Mouse (Mus musculus) gastrocnemius, adult 2 months (tissue): ENCODE data around the gene Gtf3c6. TPM values are rescaled to one million over a fixed set of nuclear protein-coding genes. Genes with fewer than 3 reads are reported as not detected.
A peak's percentile ranks its signal among the peaks of the same experiment; 100 is the strongest.

Experiments
- DNase-seq: peaks from one replicate; pipeline ENCODE4 v3.0.0; 2022
- H3K27ac ChIP-seq: fragments of 200-600 bp; 2 replicates; pipeline ENCODE4 v1.8.1; 2022; ENCODE audit warnings: mild to moderate bottlenecking
- H3K4me3 ChIP-seq: fragments of 200-600 bp; 2 replicates; pipeline ENCODE4 v1.8.1; 2022; ENCODE audit warnings: mild to moderate bottlenecking, moderate library complexity
- CTCF ChIP-seq: fragments of 200-600 bp; IDR thresholded peaks from 2 replicates; pipeline ENCODE4 v1.8.1; 2022; ENCODE audit warnings: antibody characterized with exemption, mild to moderate bottlenecking, moderate library complexity
- intact Hi-C: fragments of 180-260 bp; cut with DNase I; formaldehyde crosslinking; loops from one replicate; pipeline ENCODE4 v1.15.1; 2025
- long read RNA-seq, 2 experiments: library from polyadenylated mRNA; stranded (forward); transcript quantifications; one replicate each; pipeline ENCODE4 v2.0.0; 2021
- total RNA-seq, 2 experiments: library from RNA; stranded (reverse); gene quantifications; 2 replicates each; pipeline ENCODE4 v1.2.3; 2021

Gtf3c6 gene
- 10 to 100 TPM; 27.0 to 27.7 TPM for total RNA-seq
- long read RNA-seq, experiment 1, transcript Gtf3c6-201 (6 exons, 887 nt): minor isoform, 6 of 32 reads
- long read RNA-seq, experiment 1, transcript Gtf3c6-206 (6 exons, 2,526 nt): major isoform, 21 of 32 reads
- long read RNA-seq, experiment 1, partial matches to known transcripts: 1 of 32 reads
- long read RNA-seq, experiment 1, other reads (novel, unspliced or antisense): 3 of 32 reads
- long read RNA-seq, experiment 2, transcript Gtf3c6-206 (6 exons, 2,526 nt): major isoform, 15 of 29 reads
- long read RNA-seq, experiment 2, transcript Gtf3c6-201 (6 exons, 887 nt): minor isoform, 5 of 29 reads
- long read RNA-seq, experiment 2, partial matches to known transcripts: 1 of 29 reads
- long read RNA-seq, experiment 2, other reads (novel, unspliced or antisense): 6 of 29 reads

DNA sequence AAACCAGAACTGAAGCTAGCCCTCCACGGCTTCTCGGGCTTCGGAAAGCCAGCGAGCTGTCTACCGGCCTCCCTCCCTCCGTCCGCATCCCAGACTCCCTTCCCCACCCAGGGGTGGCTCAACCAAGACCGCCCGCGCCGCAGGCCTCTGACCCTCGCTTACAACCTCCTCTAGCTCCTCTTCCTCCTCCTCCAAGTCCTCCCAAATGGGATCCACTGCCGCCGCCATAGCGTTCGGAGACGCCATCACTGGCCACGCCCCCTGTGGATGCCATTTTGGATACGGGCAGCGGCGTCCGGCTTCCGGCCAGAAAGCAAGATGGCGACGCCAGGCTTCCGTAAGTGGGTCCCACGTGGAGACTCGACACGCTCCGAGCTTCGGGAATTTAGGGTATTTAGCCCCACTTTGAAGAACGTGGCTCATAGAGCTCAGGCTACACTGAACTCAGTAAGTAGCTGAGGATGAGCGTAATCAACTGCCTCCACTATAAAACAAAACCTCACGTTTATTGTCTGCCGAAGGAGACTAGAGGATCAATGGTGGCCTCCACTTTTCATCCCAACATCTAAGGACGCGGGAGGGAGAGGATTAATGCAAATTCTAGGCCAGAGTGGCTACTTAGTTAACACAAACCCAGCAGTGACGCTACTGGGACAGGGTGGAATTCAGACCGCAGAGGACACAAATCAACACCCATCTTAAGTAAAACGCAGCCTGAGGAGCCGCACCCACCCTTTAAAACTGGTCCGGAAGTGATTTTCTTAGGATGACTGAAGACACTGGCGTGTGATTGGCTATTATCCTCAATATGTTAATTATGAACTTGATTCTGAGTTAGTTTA lies at the start of gene Gtf3c6:
Gtf3c6 (minus strand) TSS at position 695 of the 842 bp plus-strand sequence.
- intact Hi-C loops: loop anchor here (1.0 to 2.0 kb wide), 3 partner anchors 43 to 268 kb away; no protein-coding TSS in a partner anchor
- TF ChIP-seq CTCF: no peak

GRCm38 (mm10) chr10:40305989-40306388 lies 48.1 kb upstream of the Gtf3c6 start:
- intact Hi-C loops: no loop called here
- H3K27ac ChIP-seq: no peak overlapping the region
- no peak for DNase-seq
- TF ChIP-seq CTCF: peak; percentile 10; the same call in 1 of the 2 replicates
- no peak overlapping the region for H3K4me3 ChIP-seq

More for the DNA sequence above, at the start of gene Gtf3c6:
- Histone ChIP-seq H3K27ac (peak within 1 kb of the TSS; percentile 94), H3K4me3 (peak within 1 kb of the TSS; percentile 88)
- peak; percentile 95 for DNase-seq

- DNase-seq: peak; percentile 100
- H3K4me3 ChIP-seq: peak within 1 kb of the TSS; percentile 71
- TF ChIP-seq CTCF: no peak
- intact Hi-C loops: loop anchor here (2.0 to 5.0 kb wide), 2 partner anchors 46 to 220 kb away; no protein-coding TSS in a partner anchor
- peak within 1 kb of the TSS; percentile 95 for H3K27ac ChIP-seq
These were observed 44.5 kb upstream of the Gtf3c6 start, which contains the start of gene Amd1 for GRCm38 (mm10) chr10:40302140-40302985. Amd1 (minus strand) TSS chr10:40302186.

- intact Hi-C loops: loop anchor here (2.0 to 5.0 kb wide), 3 partner anchors 43 to 221 kb away; partner anchors contain the start of gene Gtf3c6
- peak; percentile 5; the same call in 1 of the 2 replicates for TF ChIP-seq CTCF
- H3K27ac ChIP-seq: peak overlapping the region; percentile 95
- peak overlapping the region; percentile 71 for H3K4me3 ChIP-seq
- DNase-seq: peak; percentile 63
These were observed 43.5 kb upstream of the Gtf3c6 start for GRCm38 (mm10) chr10:40301181-40302075.

GRCm38 (mm10) chr10:40300648-40301171 lies 42.8 kb upstream of the Gtf3c6 start:
- peak overlapping the region; percentile 71 for H3K4me3 ChIP-seq
- peak; percentile 89 for DNase-seq
- intact Hi-C loops: loop anchor here (2.0 to 5.0 kb wide), 2 partner anchors 42 to 222 kb away; partner anchors contain the start of gene Gtf3c6
- no peak for TF ChIP-seq CTCF
- H3K27ac ChIP-seq: peak overlapping the region; percentile 87

GRCm38 (mm10) chr10:40292640-40293039 lies 34.7 kb upstream of the Gtf3c6 start:
- intact Hi-C loops: no loop called here
- no peak for TF ChIP-seq CTCF
- H3K4me3 ChIP-seq: no peak overlapping the region
- no peak overlapping the region for H3K27ac ChIP-seq
- no peak for DNase-seq

DNA sequence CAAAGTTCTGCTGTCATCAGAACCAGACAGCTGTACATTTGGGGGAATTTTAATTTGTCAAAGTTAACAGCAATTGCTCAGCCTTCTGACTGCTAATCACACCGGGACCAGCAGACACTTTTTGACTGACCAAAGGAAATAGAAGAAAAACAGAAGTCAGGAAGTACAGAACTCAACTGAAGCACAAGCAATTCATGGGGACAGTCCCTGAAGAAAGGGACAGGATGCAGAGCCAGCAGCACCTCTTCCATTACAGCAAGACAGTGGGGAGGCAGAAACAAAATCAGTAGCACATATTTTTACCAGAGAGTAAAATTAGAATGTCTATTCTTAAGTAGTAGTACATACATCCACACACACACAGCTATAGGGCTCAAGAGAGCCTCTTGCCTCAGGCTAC lies 28.9 kb upstream of the Gtf3c6 start:
- Histone ChIP-seq H3K27ac (no peak overlapping the region), H3K4me3 (no peak overlapping the region)
- intact Hi-C loops: no loop called here
- DNase-seq: no peak
- TF ChIP-seq CTCF: no peak

GRCm38 (mm10) chr10:40285571-40285970 lies 27.7 kb upstream of the Gtf3c6 start:
- intact Hi-C loops: no loop called here
- no peak for DNase-seq
- Histone ChIP-seq H3K27ac (no peak overlapping the region), H3K4me3 (no peak overlapping the region)
- TF ChIP-seq CTCF: no peak

DNA sequence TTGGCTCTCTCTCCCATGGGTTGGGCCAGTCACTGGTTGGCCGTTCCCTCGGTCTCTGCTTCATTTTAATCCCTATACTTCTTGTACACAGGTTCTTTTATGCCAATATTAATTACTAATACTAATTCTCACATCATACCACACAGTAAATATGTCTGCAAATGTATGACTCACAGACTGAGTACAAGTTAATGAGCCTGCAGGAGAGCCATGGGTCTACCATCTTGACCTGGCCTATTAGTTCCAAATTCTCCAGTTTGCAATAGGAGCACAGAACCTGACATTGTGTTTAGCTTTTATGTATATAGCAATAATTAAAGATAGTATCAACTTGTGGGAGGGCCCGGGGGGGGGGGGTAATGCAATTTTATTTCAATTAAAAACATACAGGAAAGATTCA lies 27.1 kb upstream of the Gtf3c6 start:
- intact Hi-C loops: no loop called here
- H3K27ac ChIP-seq: no peak overlapping the region
- H3K4me3 ChIP-seq: no peak overlapping the region
- no peak for DNase-seq
- no peak for TF ChIP-seq CTCF

GRCm38 (mm10) chr10:40284179-40284831 lies 26.4 kb upstream of the Gtf3c6 start:
- intact Hi-C loops: no loop called here
- peak; percentile 27 for DNase-seq
- no peak overlapping the region for H3K27ac ChIP-seq
- TF ChIP-seq CTCF: no peak
- no peak overlapping the region for H3K4me3 ChIP-seq
